Mouse (Mus musculus) embryonic facial prominence, embryonic 15.5 days (tissue): ENCODE data around the gene Trim80. TPM values are rescaled to one million over a fixed set of nuclear protein-coding genes. Genes with fewer than 3 reads are reported as not detected.

Experiments used
- ATAC-seq: fragments of 200-750 bp; cut with Nextera tagmentation; 2 replicates; pipeline ENCODE4 v1.8.0; 2017; ENCODE audit warnings: low read depth, moderate TSS enrichment; ENCODE audit not compliant: insufficient number of reproducible peaks, low FRiP score, low TSS enrichment
- H3K27ac ChIP-seq: fragments of 300-500 bp; sonication (generic); replicated peaks from 2 replicates; pipeline ENCODE4 v1.5.1; 2015; ENCODE audit warnings: mild to moderate bottlenecking, inconsistent platforms
- H3K27me3 ChIP-seq: fragments of 300-500 bp; sonication (generic); 2 replicates; pipeline ENCODE4 v1.6.1; 2015; ENCODE audit warnings: inconsistent platforms
- H3K36me3 ChIP-seq: fragments of 300-500 bp; sonication (generic); 2 replicates; pipeline ENCODE4 v1.6.1; 2015; ENCODE audit warnings: mild to moderate bottlenecking, inconsistent platforms
- H3K4me1 ChIP-seq: fragments of 300-500 bp; sonication (generic); 2 replicates; pipeline ENCODE4 v1.6.1; 2015; ENCODE audit warnings: inconsistent platforms
- H3K4me2 ChIP-seq: fragments of 300-500 bp; sonication (generic); replicated peaks from 2 replicates; pipeline ENCODE4 v1.6.1; 2015; ENCODE audit warnings: mild to moderate bottlenecking, inconsistent platforms
- H3K4me3 ChIP-seq: fragments of 300-500 bp; sonication (generic); replicated peaks from 2 replicates; pipeline ENCODE4 v1.5.1; 2015; ENCODE audit warnings: mild to moderate bottlenecking, inconsistent platforms
- H3K9ac ChIP-seq: fragments of 300-500 bp; sonication (generic); 2 replicates; pipeline ENCODE4 v1.6.1; 2015; ENCODE audit warnings: inconsistent platforms
- H3K9me3 ChIP-seq: fragments of 300-500 bp; sonication (generic); replicated peaks from 2 replicates; pipeline ENCODE4 v1.6.1; 2016; ENCODE audit warnings: inconsistent platforms
- WGBS: fragments of 180-500 bp; shearing (Covaris S2); methylation state at CpG from one replicate; pipeline ENCODE4 v1.1.7; 2015; 5-methylcytosine and 5-hydroxymethylcytosine counted together
- polyA plus RNA-seq: library from polyadenylated mRNA; unstranded; fragments of >200 nt; fragmentation: Nextera tagmentation; extraction: Ambion mirVana; gene quantifications from 2 replicates; pipeline ENCODE4 v1.2.1, GENCODE M21; 2015

Gene Trim80
- not detected in 2 replicates for polyA plus RNA-seq

DNA sequence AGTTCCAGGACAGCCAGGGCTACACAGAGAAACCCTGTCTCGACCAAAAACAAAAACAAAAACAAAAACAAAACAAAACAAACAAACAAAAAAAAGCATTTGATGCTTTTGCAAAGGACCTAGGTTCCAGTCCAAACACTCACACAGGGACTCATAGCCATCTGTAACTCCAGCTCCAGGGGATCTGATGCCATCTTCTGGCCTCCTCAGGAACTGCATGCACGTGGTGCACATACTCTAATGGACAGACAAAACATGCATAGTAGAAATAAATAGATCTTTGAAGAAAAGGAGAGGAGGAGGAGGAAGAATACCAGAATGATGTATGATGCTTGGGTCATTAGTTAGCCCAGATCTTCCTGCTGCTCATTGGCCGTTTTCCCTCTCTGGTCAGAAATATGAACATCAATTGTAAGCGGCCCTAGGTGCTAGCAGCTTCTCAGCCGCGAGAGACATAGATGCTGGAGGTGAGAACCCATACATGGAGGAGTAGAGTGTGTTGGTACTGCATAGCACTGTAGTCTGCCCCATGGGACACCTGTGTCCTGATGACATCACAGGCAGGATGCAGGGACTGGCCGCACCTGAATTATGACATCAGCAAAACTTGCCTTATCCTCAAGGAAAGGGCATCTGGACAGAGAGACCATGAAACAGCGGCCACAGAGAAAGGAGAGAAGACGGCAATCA lies at the start of gene Trim80:
Gene Trim80 (plus strand): TSS at position 640 of the 690 bp plus-strand sequence.
- ATAC-seq = no peak
- Histone ChIP-seq H3K9ac (no peak within 1 kb of the TSS), H3K4me1 (peaks cover 20% of the 10 kb centered on the region), H3K36me3 (no peaks in the 10 kb centered on the region), H3K27ac (no peak within 1 kb of the TSS), H3K4me3 (no peak within 1 kb of the TSS), H3K4me2 (no peak within 1 kb of the TSS), H3K9me3 (no peaks in the 10 kb centered on the region), H3K27me3 (no peaks in the 10 kb centered on the region)
- WGBS = 93% methylated on average over 9 of the region's 9 CpGs

DNA sequence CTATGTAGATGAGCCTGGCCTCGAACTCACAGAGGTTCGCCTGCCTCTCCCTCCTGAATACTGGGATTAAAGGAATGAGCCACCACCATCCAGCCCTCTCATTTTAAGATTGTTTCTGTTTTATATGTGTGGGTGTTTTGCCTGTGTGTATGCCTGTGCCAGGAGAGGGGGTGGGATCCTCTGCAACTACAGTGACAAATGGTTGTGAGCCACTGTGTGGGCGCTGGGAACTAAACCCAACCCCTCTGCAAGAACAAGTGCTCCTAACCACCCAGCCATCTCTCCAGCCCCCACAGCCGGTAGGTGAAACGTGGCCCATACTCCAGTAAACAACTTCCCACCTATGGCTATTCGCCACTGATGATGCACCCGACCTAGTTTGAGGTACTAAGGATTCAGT lies 49.0 kb upstream of the Trim80 start:
- no peaks in the 10 kb centered on the region for H3K9me3 ChIP-seq
- no peak overlapping the region for H3K4me3 ChIP-seq
- H3K27me3 ChIP-seq = no peaks in the 10 kb centered on the region
- H3K9ac ChIP-seq = no peak overlapping the region
- no peak overlapping the region for H3K4me2 ChIP-seq
- H3K4me1 ChIP-seq = no peaks in the 10 kb centered on the region
- peaks cover 52% of the 10 kb centered on the region for H3K36me3 ChIP-seq
- no peak for ATAC-seq
- 91% methylated on average over 7 of the region's 7 CpGs for WGBS
- no peak overlapping the region for H3K27ac ChIP-seq

DNA sequence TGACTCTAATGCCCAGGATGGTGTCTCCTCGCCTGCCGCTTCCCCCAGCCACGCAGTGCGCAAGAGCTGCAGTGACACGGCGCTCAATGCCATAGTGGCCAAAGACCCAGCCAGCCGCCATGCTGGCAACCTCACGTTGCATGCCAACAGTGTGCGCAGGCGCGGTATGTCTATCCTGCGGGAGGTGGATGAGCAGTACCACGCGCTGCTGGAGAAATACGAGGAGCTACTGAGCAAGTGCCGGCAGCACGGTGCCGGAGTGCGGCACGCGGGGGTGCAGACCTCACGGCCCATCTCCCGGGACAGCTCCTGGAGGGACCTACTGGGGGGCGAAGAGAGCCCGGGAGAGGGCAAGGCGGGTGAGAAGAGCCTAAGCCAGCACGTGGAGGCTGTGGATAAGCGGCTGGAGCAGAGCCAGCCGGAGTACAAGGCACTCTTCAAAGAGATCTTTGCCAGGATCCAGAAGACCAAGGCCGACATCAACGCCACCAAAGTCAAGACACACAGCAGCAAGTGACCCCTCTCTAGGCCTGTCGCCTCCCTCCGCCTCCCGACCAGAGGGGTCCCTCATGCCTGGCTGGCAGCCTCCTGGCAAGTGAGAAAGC lies 46.5 kb upstream of the Trim80 start:
- H3K4me3 ChIP-seq = no peak overlapping the region
- no peak overlapping the region for H3K9ac ChIP-seq
- H3K27ac ChIP-seq = no peak overlapping the region
- no peak for ATAC-seq
- H3K9me3 ChIP-seq = no peaks in the 10 kb centered on the region
- H3K27me3 ChIP-seq = no peaks in the 10 kb centered on the region
- WGBS = 70% methylated on average over 34 of the region's 34 CpGs
- no peak overlapping the region for H3K4me2 ChIP-seq
- no peaks in the 10 kb centered on the region for H3K4me1 ChIP-seq
- peaks cover 53% of the 10 kb centered on the region for H3K36me3 ChIP-seq

DNA sequence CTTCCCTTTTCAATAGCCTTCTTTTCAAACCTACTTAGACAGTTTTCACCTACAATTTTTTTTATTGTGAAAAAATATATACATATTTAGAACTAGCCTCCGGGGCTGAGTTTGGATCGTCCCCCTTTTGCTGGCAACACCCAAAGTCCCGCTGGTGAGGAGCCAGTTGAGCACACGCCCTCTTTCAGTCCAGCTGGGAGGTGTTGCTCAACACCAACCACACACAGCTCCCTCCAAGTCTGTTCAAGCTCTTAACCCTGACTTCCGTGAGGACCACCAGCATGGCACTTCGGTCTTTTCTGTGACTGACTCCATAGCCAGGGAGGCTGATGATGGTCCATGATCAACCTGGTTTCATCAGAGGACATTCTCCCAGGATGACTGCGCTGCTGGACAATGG lies 42.3 kb upstream of the Trim80 start:
- Histone ChIP-seq H3K9me3 (no peaks in the 10 kb centered on the region), H3K4me1 (peaks cover 1% of the 10 kb centered on the region; the same call in 1 of the 2 replicates), H3K4me2 (no peak overlapping the region), H3K36me3 (peaks cover 32% of the 10 kb centered on the region), H3K4me3 (no peak overlapping the region), H3K27ac (no peak overlapping the region), H3K9ac (no peak overlapping the region), H3K27me3 (no peaks in the 10 kb centered on the region)
- WGBS = 70% methylated on average over 7 of the region's 7 CpGs
- ATAC-seq = no peak

DNA sequence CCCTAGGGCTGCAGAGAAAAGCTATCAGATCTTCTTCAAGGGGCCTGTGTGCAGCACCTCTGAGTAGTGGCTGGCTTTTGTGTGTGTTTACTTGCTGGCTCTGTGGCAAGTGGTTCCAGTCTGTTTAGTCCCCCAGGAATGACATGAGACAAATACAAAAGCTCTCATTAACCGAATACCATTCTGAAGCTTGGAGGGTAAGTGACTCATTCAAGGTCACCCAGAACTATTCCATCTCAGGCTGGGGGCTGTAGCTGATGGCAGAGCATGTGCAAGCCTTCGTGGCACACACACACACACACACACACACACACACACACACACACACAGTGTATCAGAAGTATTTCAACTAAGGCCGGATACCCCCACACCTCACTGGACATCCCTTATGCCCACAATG lies 40.2 kb upstream of the Trim80 start:
- 71% methylated on average over 3 of the region's 3 CpGs for WGBS
- no peaks in the 10 kb centered on the region for H3K27me3 ChIP-seq
- ATAC-seq = no peak
- H3K9me3 ChIP-seq = no peaks in the 10 kb centered on the region
- no peak overlapping the region for H3K4me2 ChIP-seq
- H3K36me3 ChIP-seq = peaks cover 13% of the 10 kb centered on the region
- no peak overlapping the region for H3K9ac ChIP-seq
- H3K4me3 ChIP-seq = no peak overlapping the region
- peaks cover 15% of the 10 kb centered on the region for H3K4me1 ChIP-seq
- no peak overlapping the region for H3K27ac ChIP-seq

DNA sequence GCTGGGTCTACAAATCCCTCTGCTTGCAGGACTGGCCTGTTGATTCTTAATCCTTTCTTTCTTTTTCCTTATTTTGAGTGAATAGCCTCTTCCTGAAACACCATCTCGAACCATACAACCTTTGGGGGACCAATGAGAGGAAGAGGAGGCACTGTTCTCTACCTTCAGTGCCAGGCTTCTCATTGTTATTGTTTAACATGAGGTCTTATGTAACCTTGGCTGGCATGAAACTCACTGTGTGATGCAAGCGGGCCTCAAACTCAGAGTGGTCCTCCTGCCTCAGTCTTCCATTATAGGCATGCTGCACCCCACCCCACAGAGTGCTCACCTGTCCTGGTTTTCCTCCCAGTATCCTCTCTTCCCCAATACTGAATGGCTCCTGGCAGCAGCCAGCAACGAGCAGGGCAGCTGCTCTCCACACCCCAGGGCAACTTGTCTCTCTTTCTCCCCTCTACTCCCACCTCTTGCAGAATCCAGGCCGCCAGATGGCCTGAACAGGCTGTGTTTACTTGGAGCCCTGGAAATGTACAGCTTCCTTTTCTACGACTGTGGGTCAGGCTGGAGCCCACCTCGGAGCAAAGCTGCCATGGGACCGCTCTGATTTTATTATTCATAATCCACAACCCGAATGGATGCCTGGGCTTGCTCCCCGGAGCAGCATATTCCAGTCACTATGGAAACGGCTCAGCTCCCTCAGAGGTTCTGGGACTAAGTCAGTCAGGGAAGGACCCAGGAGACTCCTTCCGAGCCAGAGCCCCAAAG lies 39.5 kb upstream of the Trim80 start:
- ATAC-seq = no peak; the same call in 1 of the 2 replicates
- no peak overlapping the region for H3K4me2 ChIP-seq
- H3K36me3 ChIP-seq = peaks cover 6% of the 10 kb centered on the region
- H3K27me3 ChIP-seq = no peaks in the 10 kb centered on the region
- 40% methylated on average over 11 of the region's 11 CpGs for WGBS
- H3K9me3 ChIP-seq = no peaks in the 10 kb centered on the region
- no peak overlapping the region for H3K9ac ChIP-seq
- H3K4me1 ChIP-seq = peaks cover 16% of the 10 kb centered on the region
- H3K4me3 ChIP-seq = no peak overlapping the region
- H3K27ac ChIP-seq = no peak overlapping the region

DNA sequence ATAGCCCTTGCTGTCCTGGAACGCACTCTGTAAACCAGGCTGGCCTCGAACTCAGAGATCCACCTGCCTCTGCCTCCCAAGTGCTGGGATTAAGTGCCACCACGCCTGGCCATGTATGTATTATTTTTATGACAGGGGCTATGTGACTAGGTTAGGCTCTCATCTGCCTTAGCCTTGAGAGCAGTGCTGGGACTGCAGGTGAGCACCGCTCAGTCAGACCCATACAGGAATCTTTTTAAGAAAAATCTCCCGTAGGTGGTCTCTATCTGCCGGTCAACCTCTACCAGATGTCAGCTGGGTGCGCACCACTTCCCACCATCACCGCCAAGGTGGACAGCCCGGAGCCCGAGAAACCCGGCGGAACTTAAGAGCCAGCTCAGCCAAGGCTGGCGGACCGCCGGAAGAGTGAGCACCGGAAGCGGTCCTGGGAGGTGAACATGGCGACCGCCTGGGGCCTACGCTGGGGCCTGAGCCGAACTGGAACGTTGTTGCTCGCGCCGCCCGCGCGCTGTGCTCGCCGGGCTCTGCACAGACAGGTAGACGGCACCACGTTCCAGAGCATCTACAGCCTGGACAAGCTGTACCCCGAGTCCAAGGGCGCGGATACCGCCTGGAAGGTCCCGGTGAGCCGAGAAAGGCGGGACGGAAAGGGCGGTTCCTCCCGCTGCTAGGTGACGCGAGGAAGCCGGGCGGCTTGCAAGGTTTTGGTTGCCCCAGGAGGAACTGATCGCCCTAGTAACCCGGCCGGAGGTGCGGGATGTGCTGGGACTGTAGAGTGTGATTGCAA lies 36.8 kb upstream of the Trim80 start, which contains the start of gene Mrpl58:
Gene Mrpl58 (plus strand): TSS at position 415 of the 787 bp plus-strand sequence.
- peak; percentile 79 for ATAC-seq
- Histone ChIP-seq H3K27me3 (no peaks in the 10 kb centered on the region), H3K9me3 (no peaks in the 10 kb centered on the region), H3K36me3 (peaks cover 22% of the 10 kb centered on the region; the same call in 1 of the 2 replicates), H3K9ac (peak within 1 kb of the TSS; percentile 64), H3K27ac (peak within 1 kb of the TSS; percentile 86), H3K4me2 (peak within 1 kb of the TSS; percentile 74), H3K4me3 (peak within 1 kb of the TSS; percentile 79), H3K4me1 (peaks cover 16% of the 10 kb centered on the region)
- 3% methylated on average over 50 of the region's 50 CpGs for WGBS

DNA sequence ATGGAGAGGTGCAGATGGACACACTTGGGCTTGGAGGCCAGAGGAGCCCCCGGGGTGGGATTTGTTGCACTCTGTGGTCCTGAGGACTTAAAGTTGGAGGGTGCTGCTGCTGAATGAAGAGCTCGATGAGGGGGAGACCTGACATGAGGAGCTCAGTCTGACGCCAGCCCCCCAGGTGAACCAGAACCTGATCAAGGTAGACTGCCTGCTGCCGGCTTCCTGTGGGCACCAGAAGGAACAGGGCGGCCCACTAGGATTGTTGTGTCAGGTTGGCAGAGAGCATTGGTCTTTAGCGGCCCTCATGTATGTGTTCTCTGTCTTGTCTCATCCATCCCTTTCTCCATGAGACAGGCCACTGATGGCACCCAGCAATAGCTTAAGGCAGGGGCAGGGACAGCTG lies 34.6 kb upstream of the Trim80 start:
- Histone ChIP-seq H3K36me3 (peaks cover 34% of the 10 kb centered on the region), H3K4me1 (peaks cover 16% of the 10 kb centered on the region), H3K9ac (no peak overlapping the region), H3K27me3 (no peaks in the 10 kb centered on the region), H3K27ac (no peak overlapping the region), H3K9me3 (no peaks in the 10 kb centered on the region), H3K4me3 (no peak overlapping the region), H3K4me2 (no peak overlapping the region)
- 89% methylated on average over 6 of the region's 6 CpGs for WGBS
- ATAC-seq = no peak

DNA sequence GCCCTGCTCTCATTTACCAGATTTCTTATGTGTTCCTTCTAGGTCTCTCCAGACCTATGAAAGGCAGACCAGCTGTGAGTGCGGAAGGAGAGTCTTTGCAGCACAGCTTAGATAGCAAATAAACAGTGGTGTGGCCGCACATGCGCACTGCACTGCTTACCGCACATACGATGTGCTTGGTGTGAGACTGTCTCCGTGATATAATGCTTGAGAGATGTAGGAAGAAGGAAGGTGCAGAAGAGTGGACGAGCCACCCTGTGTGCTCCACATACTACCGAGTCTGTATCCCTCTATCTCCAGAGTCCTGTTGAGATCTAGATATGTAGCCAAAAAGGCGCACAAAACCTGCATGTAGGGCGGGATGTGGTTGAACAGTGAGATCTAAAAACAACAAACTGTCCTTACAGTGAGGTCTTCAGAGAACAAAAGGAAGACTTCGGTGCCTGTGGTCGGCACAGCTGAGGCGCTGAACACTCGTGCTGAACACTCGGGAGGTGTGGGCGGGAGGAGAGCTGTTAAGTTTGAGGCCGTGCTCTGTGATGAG lies 33.4 kb upstream of the Trim80 start:
- ATAC-seq = no peak
- Histone ChIP-seq H3K9ac (no peak overlapping the region), H3K27ac (no peak overlapping the region), H3K4me2 (no peak overlapping the region), H3K9me3 (no peaks in the 10 kb centered on the region), H3K36me3 (peaks cover 40% of the 10 kb centered on the region), H3K27me3 (no peaks in the 10 kb centered on the region), H3K4me3 (no peak overlapping the region), H3K4me1 (peaks cover 26% of the 10 kb centered on the region)
- 93% methylated on average over 17 of the region's 17 CpGs for WGBS

DNA sequence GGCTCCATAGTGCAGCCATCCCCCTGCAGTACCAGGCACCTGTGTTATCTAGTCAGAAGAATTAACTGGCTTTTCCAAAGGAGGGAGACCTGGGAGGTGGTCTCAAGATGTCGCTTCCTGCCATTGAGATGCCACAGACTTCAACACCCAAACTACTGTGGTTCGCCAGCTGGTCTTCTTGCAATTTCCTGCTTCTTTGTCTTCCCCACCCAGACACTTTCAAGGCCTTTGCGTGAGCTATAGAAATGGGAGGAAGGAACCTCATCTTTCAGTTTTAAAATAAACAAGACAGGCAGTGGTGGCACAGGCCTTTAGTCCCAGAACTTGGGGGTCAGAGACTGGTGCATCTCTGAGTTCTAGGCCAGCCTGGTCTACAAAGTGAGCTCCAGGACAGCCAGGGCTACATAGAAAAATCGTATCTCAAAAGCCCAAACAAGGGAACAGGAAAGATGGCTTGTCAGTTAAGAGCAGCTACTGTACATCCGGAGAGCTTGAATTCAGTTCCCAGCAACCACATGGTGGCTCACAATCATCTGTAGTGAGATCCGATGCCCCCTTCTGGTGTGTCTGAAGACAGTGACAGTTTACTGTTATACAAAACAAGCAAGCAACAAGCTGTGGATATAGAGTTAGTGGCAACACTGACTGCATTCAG lies 32.0 kb upstream of the Trim80 start:
- Histone ChIP-seq H3K36me3 (peaks cover 40% of the 10 kb centered on the region), H3K9me3 (no peaks in the 10 kb centered on the region), H3K27me3 (no peaks in the 10 kb centered on the region), H3K4me3 (no peak overlapping the region), H3K9ac (no peak overlapping the region), H3K4me2 (no peak overlapping the region), H3K4me1 (peaks cover 25% of the 10 kb centered on the region), H3K27ac (no peak overlapping the region)
- ATAC-seq = no peak
- WGBS = 81% methylated on average over 6 of the region's 6 CpGs
